Mouse (Mus musculus) A20 (cell line): Measurements from ENCODE around the gene Oit3.
A peak's percentile ranks its signal among the peaks of the same experiment; 100 is the strongest.
"Not testable (repeated sequence)": the region's sequence is repeated elsewhere in the genome, so short reads cannot be mapped to it uniquely, and the experiment has no call there.

Experiments used
- DNase-seq: peaks from one replicate; pipeline ENCODE4 v3.0.0-alpha.2; 2011; ENCODE audit warnings: low read depth, low spot score

The Oit3 gene

GRCm38 (mm10) chr10:59429448-59430135, 12.0 kb downstream of the Oit3 start:
- no peak for DNase-seq

GRCm38 (mm10) chr10:59426371-59426770, 15.2 kb downstream of the Oit3 start:
- no peak for DNase-seq

- no peak for DNase-seq
Measured at GRCm38 (mm10) chr10:59425369-59425768, 16.2 kb downstream of the Oit3 start.

GRCm38 (mm10) chr10:59424453-59424852, 17.1 kb downstream of the Oit3 start:
- no peak for DNase-seq

GRCm38 (mm10) chr10:59419516-59419915, 22.1 kb downstream of the Oit3 start:
- DNase-seq: no peak

- no peak for DNase-seq
Measured at GRCm38 (mm10) chr10:59416623-59417022, 25.0 kb downstream of the Oit3 start.

- no peak for DNase-seq
Measured at GRCm38 (mm10) chr10:59413711-59414110, 27.9 kb downstream of the Oit3 start.

- DNase-seq: no peak
Measured at GRCm38 (mm10) chr10:59410264-59410663, 31.3 kb downstream of the Oit3 start.

- peak; percentile 27 for DNase-seq
Measured at GRCm38 (mm10) chr10:59408499-59408898, 33.1 kb downstream of the Oit3 start.

GRCm38 (mm10) chr10:59403793-59404149, 37.8 kb downstream of the Oit3 start:
- no peak for DNase-seq

- no peak for DNase-seq
Measured at GRCm38 (mm10) chr10:59402899-59403792, 38.4 kb downstream of the Oit3 start, which contains the start of gene Pla2g12b. Gene Pla2g12b, plus strand, starts transcription at chr10:59403660.

- not testable (repeated sequence) for DNase-seq
Measured at GRCm38 (mm10) chr10:59395461-59395860, 46.1 kb downstream of the Oit3 start, which contains the start of gene Gm10273. Gene Gm10273, plus strand, starts transcription at chr10:59395632.

GRCm38 (mm10) chr10:59391907-59392306, 49.7 kb downstream of the Oit3 start:
- DNase-seq: no peak

GRCm38 (mm10) chr10:59389652-59390051, 51.9 kb downstream of the Oit3 start:
- DNase-seq: no peak

GRCm38 (mm10) chr10:59386951-59387350, 54.6 kb downstream of the Oit3 start:
- no peak for DNase-seq

GRCm38 (mm10) chr10:59381563-59381962, 60.0 kb downstream of the Oit3 start:
- DNase-seq: peak; percentile 65

GRCm38 (mm10) chr10:59380411-59380821, 61.2 kb downstream of the Oit3 start:
- no peak for DNase-seq

- no peak for DNase-seq
Measured at GRCm38 (mm10) chr10:59379927-59380326, 61.7 kb downstream of the Oit3 start.

- DNase-seq: no peak
Measured at GRCm38 (mm10) chr10:59378728-59379127, 62.9 kb downstream of the Oit3 start.

- DNase-seq: no peak
Measured at GRCm38 (mm10) chr10:59377906-59378305, 63.7 kb downstream of the Oit3 start.
